Mouse (Mus musculus) ES-E14 (cell line): ENCODE results near the gene Gna15. TPM values are rescaled to one million over a fixed set of nuclear protein-coding genes. Genes with fewer than 3 reads are reported as not detected.

Experiments
- DNase-seq: peaks from one replicate; pipeline ENCODE4 v3.0.0-alpha.2; 2013; ENCODE audit warnings: low read depth, low spot score
- H3K27ac ChIP-seq: 2 replicates; pipeline ENCODE4 v1.5.1; 2012; ENCODE audit warnings: low read depth, mild to moderate bottlenecking, low read length, moderate library complexity, mixed read lengths; ENCODE audit not compliant: poor library complexity, insufficient read depth, severe bottlenecking
- H3K36me3 ChIP-seq: 2 replicates; pipeline ENCODE4 v1.6.1; 2012; ENCODE audit warnings: mild to moderate bottlenecking, low read length, moderate library complexity, mixed read lengths; ENCODE audit not compliant: control insufficient read depth, poor library complexity, insufficient read depth, severe bottlenecking
- H3K4me1 ChIP-seq, 2 experiments: fragments of 150-350 bp in 1 of 2; sonication (generic) in 1 of 2; 2 replicates each; pipeline ENCODE4 v1.6.1; 2012; ENCODE audit warnings: low read length in 2 of 2, mild to moderate bottlenecking in 1 of 2, mixed read lengths in 1 of 2; ENCODE audit not compliant: control insufficient read depth in 2 of 2, insufficient read depth in 2 of 2, poor library complexity in 1 of 2
- H3K4me3 ChIP-seq, 2 experiments: fragments of 150-350 bp in 1 of 2; sonication (generic) in 1 of 2; 2 replicates each; pipeline ENCODE4 v1.5.1; 2012; ENCODE audit warnings: low read length in 2 of 2, low read depth in 1 of 2, mild to moderate bottlenecking in 1 of 2, mixed read lengths in 1 of 2; ENCODE audit not compliant: insufficient read depth in 1 of 2, poor library complexity in 1 of 2, severe bottlenecking in 1 of 2
- H3K9ac ChIP-seq: 2 replicates; pipeline ENCODE4 v1.6.1; 2012; ENCODE audit warnings: low read depth, mild to moderate bottlenecking, low read length, mixed read lengths; ENCODE audit not compliant: poor library complexity, insufficient read depth, severe bottlenecking
- H3K9me3 ChIP-seq: fragments of 150-350 bp; sonication (generic); 2 replicates; pipeline ENCODE4 v1.6.1; 2012; ENCODE audit warnings: low read depth, mild to moderate bottlenecking, low read length; ENCODE audit not compliant: control insufficient read depth, insufficient read depth
- CHD2 ChIP-seq: IDR thresholded peaks from 2 replicates; pipeline ENCODE4 v1.6.1; 2014; ENCODE audit warnings: mild to moderate bottlenecking, low read depth, low read length, inconsistent platforms
- HCFC1 ChIP-seq: IDR thresholded peaks from 2 replicates; pipeline ENCODE4 v1.6.1; 2012; ENCODE audit warnings: low read length, inconsistent platforms, borderline replicate concordance; ENCODE audit not compliant: insufficient read depth
- MAFK ChIP-seq: IDR thresholded peaks from 2 replicates; pipeline ENCODE4 v1.6.1; 2014; ENCODE audit warnings: mild to moderate bottlenecking, low read depth, low read length, inconsistent platforms; ENCODE audit not compliant: insufficient read depth
- ZC3H11A ChIP-seq: IDR thresholded peaks from 2 replicates; pipeline ENCODE4 v1.6.1; 2012; ENCODE audit warnings: low read depth, mild to moderate bottlenecking, inconsistent platforms, low read length, borderline replicate concordance
- ZNF384 ChIP-seq: IDR thresholded peaks from 2 replicates; pipeline ENCODE4 v1.6.1; 2012; ENCODE audit warnings: low read depth, low read length, inconsistent platforms
- in situ Hi-C, 2 experiments: fragments of 600-800 bp; cut with MboI; formaldehyde crosslinking; loops; one replicate each; pipeline ENCODE4 v1.15.1; 2025; ENCODE audit warnings: low sequenced_read_pairs in 2 of 2, inconsistent platforms in 1 of 2; ENCODE audit not compliant: unreplicated experiment in 2 of 2
- total RNA-seq: library from RNA; depleted of rRNA; stranded (reverse); fragments of 300-350 nt; gene quantifications from 2 replicates; pipeline ENCODE4 v1.2.3, GENCODE M21; 2012

Gna15 gene
- total RNA-seq, 1 experiment = 11.8 TPM

- in situ Hi-C loops = no loop called here
- Histone ChIP-seq H3K9me3 (no peaks in the 10 kb centered on the region), H3K4me3 (no peak overlapping the region), H3K9ac (no peak overlapping the region; the same call in 1 of the 2 replicates), H3K27ac (no peak overlapping the region), H3K36me3 (peaks cover 29% of the 10 kb centered on the region), H3K4me1 (peaks cover 0 to 26% of the 10 kb centered on the region in 2 experiments; a peak in 3 of 4 replicates)
- TF ChIP-seq ZNF384 (peak; percentile 93), HCFC1 (no peak)
- DNase-seq = peak; percentile 74
Observed at GRCm38 (mm10) chr10:81483983-81484382, 40.0 kb downstream of the Gna15 start.

- peaks cover 0 to 26% of the 10 kb centered on the region in 2 experiments; a peak in 2 of 4 replicates for H3K4me1 ChIP-seq
- peak within 1 kb of the TSS; percentile 76 to 84 for H3K4me3 ChIP-seq
- peak within 1 kb of the TSS; percentile 60 for H3K9ac ChIP-seq
- no peak within 1 kb of the TSS for H3K27ac ChIP-seq
- H3K36me3 ChIP-seq = peaks cover 15% of the 10 kb centered on the region
- DNase-seq = no peak
- no peaks in the 10 kb centered on the region for H3K9me3 ChIP-seq
- in situ Hi-C loops = no loop called here
- TF ChIP-seq CHD2 = no peak
- TF ChIP-seq ZNF384 = 0 out of 2 replicates have a peak, but pooled peaks have one; percentile 6
- 0 out of 2 replicates have a peak, but pooled peaks have one; percentile 36 for TF ChIP-seq HCFC1
Observed at GRCm38 (mm10) chr10:81482533-81482889, 41.5 kb downstream of the Gna15 start, which contains the start of gene Celf5. Gene Celf5 (minus strand): TSS chr10:81482709.

GRCm38 (mm10) chr10:81481605-81482532 is 42.2 kb downstream of the Gna15 start:
- no peak for DNase-seq
- Histone ChIP-seq H3K4me3 (peak overlapping the region; percentile 76 to 84), H3K9ac (peak overlapping the region; percentile 60), H3K36me3 (peaks cover 9% of the 10 kb centered on the region; the same call in 1 of the 2 replicates), H3K27ac (no peak overlapping the region), H3K9me3 (no peaks in the 10 kb centered on the region), H3K4me1 (peaks cover 0 to 31% of the 10 kb centered on the region in 2 experiments; a peak in 2 of 4 replicates)
- TF ChIP-seq ZC3H11A = no peak
- no peak for TF ChIP-seq HCFC1
- TF ChIP-seq ZNF384 = no peak
- no peak for TF ChIP-seq MAFK
- TF ChIP-seq CHD2 = no peak
- in situ Hi-C loops = no loop called here

DNA sequence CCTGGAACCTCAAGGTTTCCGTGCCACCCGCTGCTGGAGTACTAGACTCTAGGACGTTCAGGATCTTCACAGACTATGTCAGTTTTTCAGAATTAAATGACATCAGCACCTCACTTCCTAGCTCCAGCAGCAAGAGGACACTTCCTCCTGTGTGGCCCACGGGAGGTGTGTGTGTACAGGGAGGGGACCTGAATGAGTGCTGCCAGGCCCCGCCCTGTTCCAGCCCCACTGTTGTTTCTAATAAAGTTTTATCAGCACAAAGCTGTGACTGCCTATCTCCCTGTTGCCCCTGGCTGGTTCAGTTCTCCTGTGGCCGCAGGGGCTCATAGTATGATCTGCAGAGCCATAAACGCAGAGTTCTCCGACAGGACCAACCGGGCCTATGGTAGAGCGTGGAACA is 49.6 kb downstream of the Gna15 start:
- TF ChIP-seq CHD2 = no peak
- TF ChIP-seq HCFC1 = no peak
- TF ChIP-seq ZC3H11A = no peak
- no peak for TF ChIP-seq ZNF384
- TF ChIP-seq MAFK = no peak
- Histone ChIP-seq H3K4me3 (no peak overlapping the region), H3K36me3 (no peaks in the 10 kb centered on the region; the same call in 1 of the 2 replicates), H3K9ac (no peak overlapping the region), H3K27ac (no peak overlapping the region), H3K9me3 (no peaks in the 10 kb centered on the region), H3K4me1 (peaks cover 4 to 36% of the 10 kb centered on the region in 2 experiments; a peak in 3 of 4 replicates)
- in situ Hi-C loops = no loop called here
- no peak for DNase-seq
